Mouse (Mus musculus) stomach, embryonic 15.5 days (tissue): ENCODE results near the gene Dffa. TPM values are rescaled to one million over a fixed set of nuclear protein-coding genes. Genes with fewer than 3 reads are reported as not detected.

ENCODE experiments used
- ATAC-seq: fragments of 200-750 bp; cut with Nextera tagmentation; 2 replicates; pipeline ENCODE4 v1.8.0; 2017; ENCODE audit warnings: low read depth, moderate number of reproducible peaks, moderate TSS enrichment; ENCODE audit not compliant: insufficient read depth, low FRiP score
- H3K27ac ChIP-seq: fragments of 300-500 bp; sonication (generic); 2 replicates; pipeline ENCODE4 v1.5.1; 2015; ENCODE audit warnings: mild to moderate bottlenecking, inconsistent platforms
- H3K27me3 ChIP-seq: fragments of 300-500 bp; sonication (generic); replicated peaks from 2 replicates; pipeline ENCODE4 v1.6.1; 2015; ENCODE audit warnings: inconsistent platforms
- H3K36me3 ChIP-seq: fragments of 300-500 bp; sonication (generic); 2 replicates; pipeline ENCODE4 v1.6.1; 2015; ENCODE audit warnings: inconsistent platforms
- H3K4me1 ChIP-seq: fragments of 300-500 bp; sonication (generic); 2 replicates; pipeline ENCODE4 v1.6.1; 2015; ENCODE audit warnings: inconsistent platforms
- H3K4me2 ChIP-seq: fragments of 300-500 bp; sonication (generic); 2 replicates; pipeline ENCODE4 v1.6.1; 2015; ENCODE audit warnings: mild to moderate bottlenecking, inconsistent platforms
- H3K4me3 ChIP-seq: fragments of 300-500 bp; sonication (generic); replicated peaks from 2 replicates; pipeline ENCODE4 v1.5.1; 2015; ENCODE audit warnings: inconsistent platforms
- H3K9ac ChIP-seq: fragments of 300-500 bp; sonication (generic); 2 replicates; pipeline ENCODE4 v1.6.1; 2015; ENCODE audit warnings: inconsistent platforms
- H3K9me3 ChIP-seq: fragments of 300-500 bp; sonication (generic); 2 replicates; pipeline ENCODE4 v1.6.1; 2016; ENCODE audit warnings: inconsistent platforms
- WGBS: fragments of 180-500 bp; shearing (Covaris S2); methylation state at CpG from one replicate; pipeline ENCODE4 v1.1.7; 2015; 5-methylcytosine and 5-hydroxymethylcytosine counted together
- polyA plus RNA-seq: library from polyadenylated mRNA; unstranded; fragments of >200 nt; fragmentation: Nextera tagmentation; extraction: Ambion mirVana; gene quantifications from 2 replicates; pipeline ENCODE4 v1.2.1, GENCODE M21; 2015

The Dffa gene
- polyA plus RNA-seq, 1 experiment from 2014 or later, result 35.7 TPM

DNA sequence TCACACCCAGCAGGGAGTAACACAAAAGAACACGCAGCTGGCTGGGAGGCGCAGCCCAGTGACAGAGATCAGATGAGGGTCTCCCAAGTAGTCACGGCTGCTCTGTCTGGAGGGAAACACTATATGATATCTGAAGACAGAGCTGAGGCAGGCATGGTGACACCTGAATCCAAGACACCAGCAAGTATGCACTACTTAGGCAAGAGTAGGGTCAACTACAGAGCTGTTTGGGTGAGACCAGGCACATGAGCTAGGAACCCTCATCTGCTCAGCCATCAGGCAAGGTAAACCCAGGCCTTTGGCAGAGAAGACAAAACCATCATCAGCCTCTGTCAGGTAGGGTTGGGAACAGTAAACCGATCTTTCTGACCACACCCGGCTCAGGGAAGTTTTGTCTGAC lies 29.4 kb downstream of the Dffa start:
- Histone ChIP-seq H3K36me3 (no peaks in the 10 kb centered on the region), H3K4me3 (no peak overlapping the region), H3K27me3 (no peaks in the 10 kb centered on the region), H3K4me2 (no peak overlapping the region), H3K27ac (no peak overlapping the region), H3K9ac (no peak overlapping the region), H3K9me3 (no peaks in the 10 kb centered on the region), H3K4me1 (peaks cover 8% of the 10 kb centered on the region)
- 79% methylated on average over 5 of the region's 5 CpGs for WGBS
- no peak for ATAC-seq

DNA sequence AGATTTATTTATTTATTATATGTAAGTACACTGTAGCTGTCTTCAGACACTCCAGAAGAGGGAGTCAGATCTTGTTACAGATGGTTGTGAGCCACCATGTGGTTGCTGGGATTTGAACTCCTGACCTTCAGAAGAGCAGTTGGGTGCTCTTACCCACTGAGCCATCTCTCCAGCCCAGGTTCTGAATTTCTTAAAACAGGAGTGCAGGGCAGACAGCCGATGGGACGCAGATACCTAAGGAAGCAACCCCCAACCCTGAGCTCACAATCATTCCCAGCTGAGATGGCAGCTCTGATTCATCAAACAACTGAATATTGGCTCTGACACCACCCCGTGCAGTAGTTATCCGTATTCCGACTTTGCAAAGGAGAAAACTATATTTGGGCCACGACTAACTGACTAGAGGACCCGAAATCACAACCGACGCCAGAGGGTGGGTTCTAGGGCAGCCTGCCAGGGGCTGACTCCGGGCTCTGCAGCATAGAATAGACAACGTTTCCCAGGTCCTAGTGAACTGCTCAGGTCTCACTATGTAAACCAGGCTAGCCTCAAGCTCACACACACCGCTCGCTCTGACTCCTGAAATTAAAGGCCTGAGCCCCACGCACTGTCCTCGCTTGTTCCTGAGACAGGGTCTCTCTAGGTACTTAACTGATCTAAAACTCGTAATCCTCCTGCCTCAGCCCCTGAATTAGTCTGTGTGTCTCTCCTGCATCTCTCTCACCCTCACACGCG lies 32.3 kb downstream of the Dffa start:
- peaks cover 8% of the 10 kb centered on the region for H3K4me1 ChIP-seq
- H3K4me2 ChIP-seq, result peak overlapping the region; percentile 57
- 58% methylated on average over 18 of the region's 18 CpGs for WGBS
- peak overlapping the region; percentile 61 for H3K4me3 ChIP-seq
- H3K27ac ChIP-seq, result no peak overlapping the region; the same call in 1 of the 2 replicates
- ATAC-seq, result no peak
- H3K36me3 ChIP-seq, result no peaks in the 10 kb centered on the region
- H3K9me3 ChIP-seq, result no peaks in the 10 kb centered on the region
- peak overlapping the region; percentile 59; the same call in 1 of the 2 replicates for H3K9ac ChIP-seq
- no peaks in the 10 kb centered on the region for H3K27me3 ChIP-seq

DNA sequence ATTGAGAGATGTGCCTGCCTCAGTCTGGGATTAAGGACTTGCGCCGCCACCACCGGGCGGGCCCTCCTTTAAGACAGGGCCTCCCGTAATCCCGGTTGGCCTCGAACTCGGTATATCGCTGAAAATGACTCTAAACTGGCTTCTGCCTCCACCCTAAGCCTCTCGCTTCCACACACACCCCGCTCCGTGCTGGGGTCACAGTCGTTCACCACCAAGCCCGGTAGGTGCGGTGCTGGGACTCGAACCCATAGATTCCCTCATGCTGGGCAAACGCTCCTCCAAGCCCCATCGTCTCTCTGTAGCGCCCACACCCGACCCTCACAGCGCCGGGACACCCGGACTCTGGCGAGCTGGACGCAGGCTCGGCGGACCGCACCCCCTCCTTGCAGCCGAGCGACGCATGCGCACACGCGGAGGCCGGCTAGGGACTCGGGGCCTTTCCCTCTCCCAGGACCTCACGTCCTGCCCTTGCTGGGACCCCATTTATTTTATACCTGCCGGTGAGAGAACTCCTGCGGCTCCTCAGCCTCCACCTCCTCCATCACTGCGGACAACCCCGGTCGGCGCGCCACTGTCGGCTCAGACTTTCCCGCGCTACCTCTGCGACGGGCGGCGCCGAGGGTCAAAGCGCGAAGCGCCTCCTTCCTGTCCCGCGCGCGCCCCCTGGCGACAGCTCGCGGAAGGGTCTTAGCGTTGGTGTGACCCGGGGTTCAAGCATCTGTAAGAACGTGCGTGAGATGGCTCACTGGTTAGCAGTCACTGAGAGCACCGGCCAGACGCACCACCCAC lies 33.2 kb downstream of the Dffa start, which contains the start of gene Cenps:
Gene Cenps (minus strand): TSS at position 648 of the 789 bp plus-strand sequence.
- H3K9ac ChIP-seq, result peak within 1 kb of the TSS; percentile 59; the same call in 1 of the 2 replicates
- whole genome bisulfite sequencing, result under 1% methylated on average over 68 of the region's 68 CpGs
- ATAC-seq, result peak; percentile 92
- H3K4me3 ChIP-seq, result peak within 1 kb of the TSS; percentile 61
- H3K36me3 ChIP-seq, result no peaks in the 10 kb centered on the region
- peaks cover 8% of the 10 kb centered on the region for H3K4me1 ChIP-seq
- peak within 1 kb of the TSS; percentile 57 for H3K4me2 ChIP-seq
- H3K27me3 ChIP-seq, result no peaks in the 10 kb centered on the region
- H3K27ac ChIP-seq, result peak within 1 kb of the TSS; percentile 93
- no peaks in the 10 kb centered on the region for H3K9me3 ChIP-seq

DNA sequence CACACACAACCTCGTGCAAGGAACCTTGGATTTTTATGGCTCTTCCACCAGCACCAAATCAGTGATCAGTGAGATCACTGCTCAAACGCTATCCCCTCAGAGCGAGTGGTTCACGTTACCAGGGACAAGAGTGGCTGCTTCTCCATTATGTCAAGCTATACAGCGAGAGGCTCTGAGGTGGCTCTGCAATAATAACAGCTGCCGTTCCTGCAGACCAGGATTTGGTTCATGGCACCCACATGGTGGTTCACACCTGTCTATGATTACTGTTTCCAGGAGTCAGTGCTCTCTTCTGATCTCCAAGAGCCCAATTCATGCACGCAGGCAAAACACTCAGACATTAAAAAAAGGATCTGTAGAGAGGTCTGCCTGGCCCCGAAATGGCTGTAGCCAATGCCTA lies 34.6 kb downstream of the Dffa start:
- 77% methylated on average over 8 of the region's 8 CpGs for WGBS
- Histone ChIP-seq H3K9ac (no peak overlapping the region), H3K27ac (no peak overlapping the region), H3K27me3 (no peaks in the 10 kb centered on the region), H3K4me1 (peaks cover 6% of the 10 kb centered on the region), H3K4me2 (no peak overlapping the region), H3K36me3 (no peaks in the 10 kb centered on the region), H3K4me3 (no peak overlapping the region), H3K9me3 (no peaks in the 10 kb centered on the region)
- no peak for ATAC-seq

DNA sequence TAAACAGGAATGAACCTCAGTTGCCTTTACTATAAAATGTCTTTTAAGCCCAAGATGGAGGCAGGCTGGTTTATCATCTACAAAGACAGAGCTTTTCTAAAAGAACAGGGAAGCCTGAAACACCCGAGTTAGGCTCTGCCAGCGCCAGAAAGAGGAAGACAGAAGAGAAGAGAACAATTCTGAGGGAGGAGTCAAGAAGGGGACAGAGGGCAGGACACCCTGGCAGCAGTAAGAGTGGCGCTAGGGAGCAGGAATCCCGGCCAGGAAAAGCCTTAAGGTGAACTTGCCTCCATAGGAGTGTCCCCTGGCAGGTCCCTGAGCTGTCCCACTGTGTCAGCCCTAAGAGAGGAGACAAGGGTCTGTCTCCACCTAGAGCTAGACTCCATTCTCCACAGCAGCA lies 39.6 kb downstream of the Dffa start:
- no peaks in the 10 kb centered on the region for H3K9me3 ChIP-seq
- H3K9ac ChIP-seq, result no peak overlapping the region
- H3K4me3 ChIP-seq, result no peak overlapping the region
- no peaks in the 10 kb centered on the region for H3K27me3 ChIP-seq
- no peaks in the 10 kb centered on the region for H3K36me3 ChIP-seq
- ATAC-seq, result no peak
- H3K27ac ChIP-seq, result no peak overlapping the region
- no peak overlapping the region for H3K4me2 ChIP-seq
- 20% methylated on average over 4 of the region's 4 CpGs for WGBS
- peaks cover 10% of the 10 kb centered on the region; the same call in 1 of the 2 replicates for H3K4me1 ChIP-seq

DNA sequence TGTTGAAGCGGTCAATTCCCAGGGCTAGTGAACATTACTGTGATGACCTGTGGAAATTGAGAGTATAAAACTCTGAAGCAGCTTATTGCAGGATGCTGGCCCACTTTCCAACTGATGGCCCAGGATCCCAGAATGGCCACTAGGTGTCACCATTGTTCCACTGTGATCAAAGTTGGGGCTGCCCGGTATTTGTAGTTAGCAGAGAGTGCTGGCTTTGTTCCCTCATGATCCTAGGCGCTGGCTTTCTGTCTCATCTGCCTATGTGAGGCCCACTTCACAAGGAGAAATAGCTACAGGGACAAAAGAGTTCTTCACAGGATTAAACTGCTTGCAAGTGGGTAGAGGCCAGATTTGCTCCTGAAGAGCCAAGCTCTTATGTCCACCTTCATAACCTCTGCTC lies 40.5 kb downstream of the Dffa start:
- Histone ChIP-seq H3K4me1 (peaks cover 10% of the 10 kb centered on the region; the same call in 1 of the 2 replicates), H3K9ac (no peak overlapping the region), H3K9me3 (no peaks in the 10 kb centered on the region), H3K4me2 (no peak overlapping the region), H3K4me3 (no peak overlapping the region), H3K27ac (no peak overlapping the region), H3K36me3 (no peaks in the 10 kb centered on the region), H3K27me3 (no peaks in the 10 kb centered on the region)
- ATAC-seq, result peak; percentile 33; the same call in 1 of the 2 replicates
- WGBS, result 3% methylated on average over 3 of the region's 3 CpGs

DNA sequence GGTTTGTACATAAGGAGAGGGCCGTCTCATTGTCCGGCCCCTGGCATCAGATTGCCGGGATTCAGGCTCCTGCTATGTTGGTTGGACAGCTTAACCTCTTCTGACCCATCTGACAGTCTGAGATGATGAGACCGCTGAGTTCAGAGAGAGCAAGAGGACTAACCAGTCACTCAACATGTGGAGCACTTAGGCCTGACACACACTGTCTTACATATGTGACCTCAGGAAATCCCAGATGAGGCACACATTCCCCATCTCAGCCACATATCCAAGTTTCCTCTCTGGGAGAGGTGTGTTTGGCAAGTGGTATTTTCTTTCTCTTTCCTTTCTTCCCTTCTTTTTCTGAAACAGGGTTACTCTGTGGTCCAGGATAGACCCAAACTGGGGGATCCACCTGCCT lies 41.2 kb downstream of the Dffa start:
- Histone ChIP-seq H3K4me2 (no peak overlapping the region), H3K9ac (no peak overlapping the region), H3K27ac (no peak overlapping the region), H3K27me3 (no peaks in the 10 kb centered on the region), H3K4me1 (peaks cover 10% of the 10 kb centered on the region; the same call in 1 of the 2 replicates), H3K4me3 (no peak overlapping the region), H3K9me3 (no peaks in the 10 kb centered on the region), H3K36me3 (peaks cover 2% of the 10 kb centered on the region; the same call in 1 of the 2 replicates)
- 72% methylated on average over 4 of the region's 4 CpGs for WGBS
- no peak for ATAC-seq

DNA sequence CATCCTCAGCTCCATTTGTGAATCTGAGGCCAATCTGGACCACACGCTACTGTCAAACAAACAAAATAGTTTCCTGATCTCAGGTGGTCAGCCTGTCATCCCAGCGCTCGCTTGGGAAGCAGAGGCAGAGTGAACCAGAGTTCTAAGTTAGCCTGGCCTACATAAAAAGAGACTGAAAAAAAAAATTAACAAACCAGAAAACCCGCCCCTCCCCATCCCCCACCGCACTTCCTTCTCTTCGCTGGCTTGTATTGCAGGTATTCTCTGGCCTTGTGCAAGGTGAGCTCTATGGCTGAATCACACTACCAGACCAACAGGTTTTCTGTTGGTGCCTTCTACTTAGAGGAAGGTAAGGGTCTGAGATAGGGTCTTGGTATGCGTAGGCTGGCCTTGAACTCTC lies 43.6 kb downstream of the Dffa start:
- H3K4me3 ChIP-seq, result no peak overlapping the region
- H3K9me3 ChIP-seq, result no peaks in the 10 kb centered on the region
- no peak overlapping the region for H3K4me2 ChIP-seq
- WGBS, result 63% methylated on average over 7 of the region's 7 CpGs
- H3K9ac ChIP-seq, result no peak overlapping the region
- H3K27ac ChIP-seq, result peak overlapping the region; percentile 18
- peaks cover 10% of the 10 kb centered on the region; the same call in 1 of the 2 replicates for H3K4me1 ChIP-seq
- no peaks in the 10 kb centered on the region for H3K27me3 ChIP-seq
- no peak for ATAC-seq
- peaks cover 18% of the 10 kb centered on the region for H3K36me3 ChIP-seq

DNA sequence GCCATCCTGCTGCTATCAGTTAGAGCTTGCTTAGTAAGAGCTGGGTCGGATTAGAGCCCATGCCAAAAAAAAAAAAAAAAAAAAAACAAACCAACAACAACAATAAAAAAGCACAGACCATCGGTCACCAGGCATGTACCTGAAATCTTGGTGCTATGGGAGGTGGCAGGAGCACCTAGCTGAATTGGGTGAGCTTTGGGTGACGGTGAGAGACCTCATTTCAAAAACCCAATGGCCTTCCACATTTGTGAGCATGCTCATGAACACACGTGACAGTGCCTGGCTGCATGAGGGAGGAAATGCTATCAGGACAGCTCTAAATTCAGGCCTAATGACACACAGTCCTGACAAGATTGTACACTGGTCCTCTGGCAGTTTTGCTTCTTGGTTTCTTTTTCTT lies 44.1 kb downstream of the Dffa start:
- H3K36me3 ChIP-seq, result peaks cover 24% of the 10 kb centered on the region
- ATAC-seq, result no peak
- no peak overlapping the region for H3K4me3 ChIP-seq
- peaks cover 10% of the 10 kb centered on the region; the same call in 1 of the 2 replicates for H3K4me1 ChIP-seq
- no peaks in the 10 kb centered on the region for H3K9me3 ChIP-seq
- H3K4me2 ChIP-seq, result no peak overlapping the region
- no peaks in the 10 kb centered on the region for H3K27me3 ChIP-seq
- 69% methylated on average over 4 of the region's 4 CpGs for WGBS
- H3K27ac ChIP-seq, result peak overlapping the region; percentile 18
- no peak overlapping the region for H3K9ac ChIP-seq

DNA sequence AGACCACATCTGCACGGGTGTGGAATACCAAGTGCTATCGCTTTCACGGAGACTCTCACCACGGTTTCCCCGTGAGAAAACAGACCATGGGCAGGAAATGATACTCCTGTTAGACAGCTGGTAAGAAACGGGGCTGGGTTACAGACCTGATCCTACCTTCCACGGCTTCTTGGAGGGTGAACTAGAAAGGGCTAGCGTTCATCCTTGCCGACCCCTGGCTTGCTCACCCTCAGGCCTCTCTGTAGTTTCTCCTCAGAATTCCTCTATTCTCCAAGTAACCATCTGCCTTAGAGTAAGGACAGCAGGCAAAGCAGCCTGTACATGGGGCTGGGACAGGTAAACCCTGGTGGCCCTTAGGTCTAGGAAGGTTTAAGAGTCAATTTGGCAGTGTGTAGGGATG lies 45.2 kb downstream of the Dffa start:
- Histone ChIP-seq H3K4me2 (no peak overlapping the region), H3K4me1 (peaks cover 10% of the 10 kb centered on the region; the same call in 1 of the 2 replicates), H3K9me3 (no peaks in the 10 kb centered on the region), H3K4me3 (no peak overlapping the region), H3K36me3 (peaks cover 35% of the 10 kb centered on the region), H3K27ac (no peak overlapping the region), H3K27me3 (no peaks in the 10 kb centered on the region), H3K9ac (no peak overlapping the region)
- no peak for ATAC-seq
- WGBS, result 79% methylated on average over 9 of the region's 9 CpGs

DNA sequence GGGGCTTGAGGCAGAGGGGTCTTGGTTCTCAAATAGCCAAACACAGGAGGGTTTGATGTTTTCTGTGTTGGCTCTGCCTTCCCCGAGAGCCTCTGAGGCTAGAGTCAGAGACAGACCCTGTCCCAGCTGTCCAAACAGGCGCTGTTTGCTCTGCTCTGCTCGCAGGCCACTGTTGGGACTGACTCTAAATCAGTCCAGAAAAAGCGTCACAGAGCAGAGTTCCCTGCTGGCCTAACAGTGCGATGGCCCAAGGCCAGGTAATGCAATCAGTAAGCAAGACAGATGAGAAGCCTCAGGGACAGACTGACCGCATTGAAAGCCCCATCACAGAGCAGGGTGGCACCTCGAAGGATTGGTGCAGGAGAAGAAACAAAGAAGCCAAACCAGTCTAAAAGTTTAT lies 45.7 kb downstream of the Dffa start:
- peak; percentile 36; the same call in 1 of the 2 replicates for ATAC-seq
- Histone ChIP-seq H3K36me3 (peaks cover 35% of the 10 kb centered on the region), H3K27me3 (no peaks in the 10 kb centered on the region), H3K9ac (no peak overlapping the region), H3K27ac (no peak overlapping the region), H3K4me1 (peaks cover 10% of the 10 kb centered on the region; the same call in 1 of the 2 replicates), H3K4me2 (no peak overlapping the region), H3K9me3 (no peaks in the 10 kb centered on the region), H3K4me3 (no peak overlapping the region)
- 65% methylated on average over 7 of the region's 7 CpGs for WGBS

DNA sequence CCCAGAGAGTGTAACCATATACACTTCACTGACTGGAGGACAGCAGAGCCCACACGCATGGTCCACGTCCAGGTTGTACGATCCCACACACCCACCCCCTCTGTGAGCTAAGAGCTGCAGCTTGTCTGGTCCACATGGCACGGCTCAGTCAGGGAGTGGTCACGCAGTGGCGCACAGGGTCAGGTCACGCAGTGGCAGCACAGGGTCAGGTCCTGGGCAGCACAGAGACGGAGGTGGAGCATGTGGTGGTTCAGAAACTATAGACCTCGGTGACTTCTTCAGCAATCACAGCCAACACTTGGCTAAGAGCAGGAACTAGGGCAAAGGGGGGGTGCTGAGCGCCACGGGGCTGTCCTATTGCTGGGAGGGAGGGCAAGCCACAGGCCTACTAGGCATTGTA lies 46.3 kb downstream of the Dffa start:
- H3K4me1 ChIP-seq, result peaks cover 10% of the 10 kb centered on the region; the same call in 1 of the 2 replicates
- no peak overlapping the region for H3K27ac ChIP-seq
- ATAC-seq, result 0 out of 2 replicates have a peak, but pooled peaks have one; percentile 11
- H3K4me2 ChIP-seq, result no peak overlapping the region
- no peak overlapping the region for H3K4me3 ChIP-seq
- H3K9ac ChIP-seq, result no peak overlapping the region
- no peaks in the 10 kb centered on the region for H3K9me3 ChIP-seq
- no peaks in the 10 kb centered on the region for H3K27me3 ChIP-seq
- H3K36me3 ChIP-seq, result peaks cover 42% of the 10 kb centered on the region
- 71% methylated on average over 11 of the region's 11 CpGs for WGBS
